Mouse (Mus musculus): ENCODE measurements around the gene Pcdh9. TPM values are rescaled to one million over a fixed set of nuclear protein-coding genes. Genes with fewer than 3 reads are reported as not detected.

Pcdh9 gene
- polyA plus RNA-seq, 1 experiment, result not detected

DNA sequence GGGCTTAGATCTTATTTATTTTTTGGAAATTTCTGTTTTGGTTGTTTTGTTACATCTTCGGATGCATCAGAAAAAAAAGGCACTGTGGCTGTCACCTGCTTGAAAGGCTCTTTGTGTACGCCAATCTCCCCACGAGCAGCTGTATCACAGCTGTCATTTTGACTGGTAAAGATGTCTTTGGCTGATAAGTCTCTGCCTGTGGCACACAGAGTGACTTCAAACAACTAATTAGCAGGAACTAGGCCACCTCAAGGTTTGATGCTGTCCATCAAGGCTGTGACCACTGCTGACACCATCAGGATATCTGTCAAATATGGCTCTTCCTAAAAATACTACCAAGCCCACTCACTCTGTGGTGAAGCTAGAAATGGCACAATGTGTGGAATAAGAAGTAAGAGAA, 336.7 kb downstream of the Pcdh9 start:
- H3K4me3 ChIP-seq (ENCODE audit: insufficient read depth, low read depth, low read length), result no peak overlapping the region
- no peak for TF ChIP-seq CTCF (IDR thresholded peaks at IDR 0.05; ENCODE audit: insufficient read depth, low read depth, low read length)
- no peak for TF ChIP-seq POLR2A (IDR thresholded peaks at IDR 0.05; ENCODE audit: insufficient read depth, low read depth, low read length)
- WGBS, result 72% methylated on average over 3 of the region's 3 CpGs
- H3K27ac ChIP-seq (ENCODE audit: insufficient read depth, low read depth, low read length), result no peak overlapping the region
- no peaks in the 10 kb centered on the region for H3K4me1 ChIP-seq (ENCODE audit: control insufficient read depth, insufficient read depth, low read length)

DNA sequence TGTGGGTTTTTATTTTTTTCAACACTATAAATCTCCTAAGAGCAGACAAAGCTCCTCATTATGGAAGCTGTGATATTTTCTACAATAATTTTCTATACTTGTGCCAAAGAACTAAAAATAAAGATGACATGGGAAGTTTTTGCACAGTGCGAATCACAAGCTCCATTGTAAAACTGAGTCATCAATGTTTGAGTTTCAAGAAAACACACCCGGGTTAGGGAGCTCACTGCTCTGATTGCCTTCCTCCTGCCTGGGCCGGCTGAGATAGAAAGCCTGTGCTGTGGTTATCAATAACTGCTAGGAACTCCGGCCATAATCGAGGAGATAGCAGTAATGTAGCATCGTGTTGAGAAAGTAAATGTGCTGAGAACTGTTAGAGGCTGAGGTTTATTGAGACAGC, 344.9 kb downstream of the Pcdh9 start:
- 62% methylated on average over 6 of the region's 6 CpGs for WGBS
- Histone ChIP-seq H3K27ac (ENCODE audit: insufficient read depth, low read depth, low read length) (no peak overlapping the region), H3K4me3 (ENCODE audit: insufficient read depth, low read depth, low read length) (no peak overlapping the region), H3K4me1 (ENCODE audit: control insufficient read depth, insufficient read depth, low read length) (no peaks in the 10 kb centered on the region)
- no peak for TF ChIP-seq CTCF (IDR thresholded peaks at IDR 0.05; ENCODE audit: insufficient read depth, low read depth, low read length)
- TF ChIP-seq POLR2A (IDR thresholded peaks at IDR 0.05; ENCODE audit: insufficient read depth, low read depth, low read length), result no peak

DNA sequence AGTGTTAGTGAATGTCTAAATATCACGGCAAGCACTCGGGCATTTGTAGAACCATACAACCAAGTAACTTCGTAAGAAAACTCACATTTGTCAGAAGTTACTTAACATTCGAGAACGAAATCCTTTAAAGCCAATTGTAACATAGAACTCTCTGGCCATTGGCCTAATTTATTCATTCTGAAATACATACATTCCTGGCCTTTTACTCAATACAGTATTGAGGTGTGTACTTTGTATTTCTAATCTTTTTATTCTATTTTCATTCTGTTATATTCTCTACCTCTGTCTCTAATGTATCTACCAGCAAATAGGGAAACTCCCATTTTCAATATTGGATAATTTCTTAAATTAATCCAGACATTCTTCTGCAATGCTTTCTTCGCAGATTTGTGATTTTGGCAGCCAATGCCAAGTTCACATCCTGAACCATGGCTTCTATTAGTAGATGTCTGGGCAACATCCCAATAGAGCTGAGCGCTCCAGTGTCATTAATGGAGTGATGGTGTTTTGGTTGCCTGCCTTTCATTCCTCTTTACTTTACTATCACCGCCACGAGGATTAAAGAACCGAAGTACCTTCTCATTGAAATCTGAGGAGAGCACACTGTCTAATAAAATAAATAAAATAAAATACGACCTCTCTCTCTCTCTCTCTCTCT, 346.4 kb downstream of the Pcdh9 start:
- WGBS, result 70% methylated on average over 11 of the region's 11 CpGs
- Histone ChIP-seq H3K27ac (ENCODE audit: insufficient read depth, low read depth, low read length) (no peak overlapping the region), H3K4me3 (ENCODE audit: insufficient read depth, low read depth, low read length) (no peak overlapping the region), H3K4me1 (ENCODE audit: control insufficient read depth, insufficient read depth, low read length) (no peaks in the 10 kb centered on the region)
- TF ChIP-seq POLR2A (IDR thresholded peaks at IDR 0.05; ENCODE audit: insufficient read depth, low read depth, low read length), result no peak
- no peak for TF ChIP-seq CTCF (IDR thresholded peaks at IDR 0.05; ENCODE audit: insufficient read depth, low read depth, low read length)

DNA sequence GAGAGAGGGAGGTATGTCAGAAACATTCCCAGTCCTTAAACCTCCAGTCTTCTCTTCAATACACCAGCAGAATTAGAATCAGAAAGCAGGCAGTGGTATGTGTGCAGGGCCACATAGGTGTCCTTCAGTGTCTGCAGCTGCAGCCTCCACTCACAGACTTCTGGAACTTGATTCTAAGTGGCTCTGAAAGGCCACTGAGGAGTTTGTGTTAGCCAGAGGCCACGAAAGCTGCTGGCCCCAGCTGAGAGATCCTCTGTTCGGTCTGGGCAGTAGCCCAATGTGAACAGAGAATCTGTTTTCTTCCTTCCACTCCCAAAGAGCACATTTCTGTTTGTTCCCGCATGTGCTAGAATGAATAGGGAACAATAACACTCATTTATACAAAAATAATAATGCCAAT, 346.9 kb downstream of the Pcdh9 start:
- 62% methylated on average over 3 of the region's 3 CpGs for WGBS

DNA sequence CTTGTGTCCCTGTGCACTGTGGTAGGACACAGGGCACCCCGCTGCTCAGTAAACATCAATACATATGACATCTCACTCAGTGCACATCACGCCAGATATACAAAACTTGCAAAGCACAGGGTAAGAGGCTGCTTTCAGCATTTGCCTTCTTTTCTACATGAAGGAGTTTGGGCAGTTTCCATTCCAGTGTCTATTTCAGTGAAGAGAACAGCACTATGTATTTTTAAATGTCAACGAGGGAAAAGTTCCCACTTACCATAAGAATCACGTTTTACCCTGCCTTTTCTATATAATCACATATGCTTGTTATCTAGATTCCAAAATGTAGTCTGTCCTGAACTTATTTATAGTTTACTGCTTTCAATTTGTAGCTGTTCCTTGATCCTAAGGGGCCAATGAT, 355.6 kb downstream of the Pcdh9 start:
- WGBS, result 57% methylated on average over 4 of the region's 4 CpGs
- Histone ChIP-seq H3K27ac (ENCODE audit: insufficient read depth, low read depth, low read length) (no peak overlapping the region), H3K4me3 (ENCODE audit: insufficient read depth, low read depth, low read length) (no peak overlapping the region), H3K4me1 (ENCODE audit: control insufficient read depth, insufficient read depth, low read length) (no peaks in the 10 kb centered on the region)
- TF ChIP-seq CTCF (IDR thresholded peaks at IDR 0.05; ENCODE audit: insufficient read depth, low read depth, low read length) (no peak), POLR2A (IDR thresholded peaks at IDR 0.05; ENCODE audit: insufficient read depth, low read depth, low read length) (no peak)

More for the DNA sequence above, 346.9 kb downstream of the Pcdh9 start:
- no peak overlapping the region for H3K27ac ChIP-seq (ENCODE audit: insufficient read depth, low read depth, low read length)
- TF ChIP-seq POLR2A (IDR thresholded peaks at IDR 0.05; ENCODE audit: insufficient read depth, low read depth, low read length), result no peak
- no peak for TF ChIP-seq CTCF (IDR thresholded peaks at IDR 0.05; ENCODE audit: insufficient read depth, low read depth, low read length)
- H3K4me3 ChIP-seq (ENCODE audit: insufficient read depth, low read depth, low read length), result no peak overlapping the region
- H3K4me1 ChIP-seq (ENCODE audit: control insufficient read depth, insufficient read depth, low read length), result no peaks in the 10 kb centered on the region

DNA sequence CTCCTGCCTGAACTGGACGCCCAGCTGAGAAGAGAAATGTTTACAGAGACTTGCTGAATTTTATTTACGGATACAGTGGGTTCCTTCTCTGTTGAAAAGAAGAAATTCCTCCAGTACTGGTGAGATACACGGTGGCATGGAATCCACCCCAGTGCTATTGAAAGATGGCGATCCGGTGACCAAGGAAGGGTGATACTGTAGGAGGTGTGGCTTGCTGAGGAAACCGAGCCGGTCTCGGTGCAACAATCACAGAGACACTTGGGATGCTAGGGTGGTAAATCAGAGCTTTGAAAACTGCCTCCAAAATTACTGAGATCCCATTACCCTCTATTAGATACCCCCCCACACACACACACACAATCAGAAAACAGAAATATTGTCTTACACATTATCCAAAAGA, 367.0 kb downstream of the Pcdh9 start:
- Histone ChIP-seq H3K4me3 (ENCODE audit: insufficient read depth, low read depth, low read length) (no peak overlapping the region), H3K27ac (ENCODE audit: insufficient read depth, low read depth, low read length) (no peak overlapping the region), H3K4me1 (ENCODE audit: control insufficient read depth, insufficient read depth, low read length) (no peaks in the 10 kb centered on the region)
- no peak for TF ChIP-seq POLR2A (IDR thresholded peaks at IDR 0.05; ENCODE audit: insufficient read depth, low read depth, low read length)
- TF ChIP-seq CTCF (IDR thresholded peaks at IDR 0.05; ENCODE audit: insufficient read depth, low read depth, low read length), result no peak
- 82% methylated on average over 8 of the region's 8 CpGs for WGBS

DNA sequence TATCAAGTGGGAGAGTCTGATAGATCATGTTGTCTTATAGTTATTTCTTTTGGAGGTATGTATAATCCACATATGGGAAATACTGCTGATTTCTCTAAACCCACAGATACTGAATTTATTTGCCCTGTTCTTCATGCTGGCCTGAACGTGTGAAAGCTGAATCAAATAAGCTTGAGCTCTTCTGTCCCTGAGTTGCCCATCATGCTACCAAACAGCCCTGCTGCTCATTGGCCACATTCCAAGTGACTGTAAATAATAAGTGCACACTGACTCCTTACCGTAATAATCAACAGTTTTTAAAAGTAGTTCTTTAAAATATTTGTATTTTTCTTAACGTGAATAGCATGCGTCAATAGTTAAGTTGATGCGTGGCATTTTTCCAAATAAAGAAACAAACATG, 370.3 kb downstream of the Pcdh9 start:
- no peak overlapping the region for H3K4me3 ChIP-seq (ENCODE audit: insufficient read depth, low read depth, low read length)
- H3K27ac ChIP-seq (ENCODE audit: insufficient read depth, low read depth, low read length), result no peak overlapping the region
- TF ChIP-seq POLR2A (IDR thresholded peaks at IDR 0.05; ENCODE audit: insufficient read depth, low read depth, low read length), result no peak
- no peak for TF ChIP-seq CTCF (IDR thresholded peaks at IDR 0.05; ENCODE audit: insufficient read depth, low read depth, low read length)
- no peaks in the 10 kb centered on the region for H3K4me1 ChIP-seq (ENCODE audit: control insufficient read depth, insufficient read depth, low read length)
- WGBS, result 68% methylated on average over 5 of the region's 5 CpGs

DNA sequence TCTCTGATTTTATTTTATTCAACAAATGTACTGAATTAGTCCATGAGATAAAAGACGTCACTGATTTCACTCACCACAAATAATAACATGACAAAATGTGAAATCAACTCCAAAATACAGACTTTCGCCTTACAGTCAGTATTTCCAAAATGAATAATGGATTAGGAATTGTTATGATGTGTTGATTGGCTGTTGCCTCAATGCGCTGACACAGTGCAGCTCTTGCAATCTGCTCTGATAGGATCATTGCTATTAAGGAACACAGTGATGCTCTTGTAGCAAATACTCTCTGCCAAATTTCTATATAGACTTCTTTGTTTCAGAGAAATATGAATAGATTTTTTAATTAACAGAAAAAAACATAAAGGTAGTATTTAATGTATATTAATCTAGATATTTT, 373.8 kb downstream of the Pcdh9 start:
- no peak overlapping the region for H3K4me3 ChIP-seq (ENCODE audit: insufficient read depth, low read depth, low read length)
- H3K4me1 ChIP-seq (ENCODE audit: control insufficient read depth, insufficient read depth, low read length), result no peaks in the 10 kb centered on the region
- TF ChIP-seq CTCF (IDR thresholded peaks at IDR 0.05; ENCODE audit: insufficient read depth, low read depth, low read length) (no peak), POLR2A (IDR thresholded peaks at IDR 0.05; ENCODE audit: insufficient read depth, low read depth, low read length) (no peak)
- 81% methylated on average over 3 of the region's 3 CpGs for WGBS
- H3K27ac ChIP-seq (ENCODE audit: insufficient read depth, low read depth, low read length), result no peak overlapping the region

DNA sequence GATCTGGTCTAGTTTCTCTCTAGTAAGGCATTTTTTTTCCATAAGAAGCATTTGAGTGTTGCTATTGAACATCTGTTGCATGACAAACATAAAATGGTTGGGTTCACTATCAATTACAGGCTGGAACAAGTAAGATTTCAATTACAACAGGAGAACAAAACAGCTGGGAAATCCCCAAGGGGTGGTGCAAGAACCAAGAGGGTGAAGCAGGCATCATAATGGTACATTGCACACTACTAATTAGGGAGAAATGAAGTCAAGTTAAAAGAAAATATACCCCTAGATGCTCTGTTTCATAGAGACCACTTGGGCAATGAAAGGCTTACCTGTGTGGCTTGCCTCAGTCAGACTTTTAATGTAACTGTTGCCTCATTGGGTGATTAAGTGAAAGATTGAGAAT, 384.4 kb downstream of the Pcdh9 start:
- H3K4me3 ChIP-seq (ENCODE audit: insufficient read depth, low read depth, low read length), result no peak overlapping the region
- no peak for TF ChIP-seq POLR2A (IDR thresholded peaks at IDR 0.05; ENCODE audit: insufficient read depth, low read depth, low read length)
- TF ChIP-seq CTCF (IDR thresholded peaks at IDR 0.05; ENCODE audit: insufficient read depth, low read depth, low read length), result no peak
- no peaks in the 10 kb centered on the region for H3K4me1 ChIP-seq (ENCODE audit: control insufficient read depth, insufficient read depth, low read length)
- no peak overlapping the region for H3K27ac ChIP-seq (ENCODE audit: insufficient read depth, low read depth, low read length)
